Mouse (Mus musculus): ENCODE data around the gene Heatr6. TPM values are rescaled to one million over a fixed set of nuclear protein-coding genes. Genes with fewer than 3 reads are reported as not detected.

Heatr6 gene
- polyA plus RNA-seq (2012; rRNA removed) = 28.4 and 30.6 TPM in 2 replicates

GRCm38 (mm10) chr11:83753581-83754181, at the start of gene Heatr6:
Heatr6 (plus strand) TSS chr11:83753696.

DNA sequence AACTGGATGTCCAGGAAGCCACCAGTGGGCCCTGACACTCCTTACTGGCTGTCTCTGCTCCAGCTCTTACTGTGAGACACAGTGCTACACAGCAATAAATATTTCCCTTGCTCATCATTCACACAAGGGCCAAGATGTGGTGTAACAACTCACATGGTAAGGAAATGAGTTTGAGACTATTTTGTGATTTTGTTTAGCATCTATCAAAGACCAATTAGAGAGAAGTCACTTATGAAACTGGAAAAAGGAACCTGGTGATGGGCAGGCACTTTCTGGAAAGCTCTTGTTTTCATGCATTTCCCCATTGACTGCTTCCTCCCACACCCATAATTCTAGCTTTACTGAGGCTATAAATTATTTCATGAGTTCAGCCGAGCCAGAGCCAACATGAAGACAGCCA, 49.8 kb upstream of the Heatr6 start, which contains the start of gene Wfdc17:
Gene Wfdc17 (plus strand): TSS at position 287 of the 400 bp plus-strand sequence.

DNA sequence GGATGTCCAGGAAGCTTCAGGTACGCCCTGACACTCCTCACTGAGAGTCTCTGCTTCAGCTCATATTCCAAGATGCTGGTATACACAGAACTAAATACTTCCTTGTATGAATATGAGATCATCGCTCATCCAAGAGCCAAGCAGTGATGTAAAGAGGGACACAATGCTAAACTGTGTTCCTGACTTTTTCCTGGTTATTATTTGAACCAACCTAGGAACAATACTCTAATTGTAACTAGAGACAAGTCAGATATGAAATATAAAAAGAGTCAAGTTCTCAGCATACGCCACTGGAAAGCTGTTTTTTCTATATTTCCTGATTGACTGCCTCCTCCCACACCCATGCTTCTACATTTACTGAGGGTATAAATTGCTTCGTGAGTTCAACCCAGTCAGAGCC, 44.8 kb upstream of the Heatr6 start, which contains the start of gene Wfdc18:
Gene Wfdc18 (plus strand): TSS at position 301 of the 400 bp plus-strand sequence.

GRCm38 (mm10) chr11:83746681-83747080, 6.8 kb upstream of the Heatr6 start, which contains the start of gene Wfdc21:
Wfdc21 (plus strand) TSS chr11:83746940.

Other genes starting within 250 kb of the Heatr6 start
- not detected in 2 replicates for gene Heatr9, start 231.5 kb upstream of the Heatr6 start, polyA plus RNA-seq (2012; rRNA removed)
- gene Ccl5, start 223.2 kb upstream of the Heatr6 start, polyA plus RNA-seq (2012; rRNA removed) = 16.5 and 41.1 TPM in 2 replicates
- 0.57 and 1.0 TPM in 2 replicates for gene Ccl9, start 175.1 kb upstream of the Heatr6 start, polyA plus RNA-seq (2012; rRNA removed)
- 4.4 and 6.0 TPM in 2 replicates for gene Ccl6, start 160.6 kb upstream of the Heatr6 start, polyA plus RNA-seq (2012; rRNA removed)
- gene Rpl9-ps1, start 108.1 kb upstream of the Heatr6 start, polyA plus RNA-seq (2012; rRNA removed) = not detected in 2 replicates
- 3.2 and 3.7 TPM in 2 replicates for gene Ccl3, start 104.3 kb upstream of the Heatr6 start, polyA plus RNA-seq (2012; rRNA removed)
- 1.7 and 3.3 TPM in 2 replicates for gene Ccl4, start 91.1 kb upstream of the Heatr6 start, polyA plus RNA-seq (2012; rRNA removed)
- 1.3 and 2.2 TPM in 2 replicates for gene Wfdc17, start 49.7 kb upstream of the Heatr6 start, polyA plus RNA-seq (2012; rRNA removed)
- gene Wfdc18, start 44.7 kb upstream of the Heatr6 start, polyA plus RNA-seq (2012; rRNA removed) = 33.4 and 59.0 TPM in 2 replicates
- 13.8 and 17.7 TPM in 2 replicates for gene Wfdc21, start 6.8 kb upstream of the Heatr6 start, polyA plus RNA-seq (2012; rRNA removed)
- gene Hnf1b, start 96.4 kb downstream of the Heatr6 start, polyA plus RNA-seq (2012; rRNA removed) = 4.4 and 7.7 TPM in 2 replicates
- 1.7 and 2.2 TPM in 2 replicates for gene Ddx52, start 188.4 kb downstream of the Heatr6 start, polyA plus RNA-seq (2012; rRNA removed)
- 15.6 and 16.8 TPM in 2 replicates for gene Synrg, start 210.7 kb downstream of the Heatr6 start, polyA plus RNA-seq (2012; rRNA removed)